Mouse (Mus musculus): ENCODE results near the gene Lrrc23.

Lrrc23 gene

DNA sequence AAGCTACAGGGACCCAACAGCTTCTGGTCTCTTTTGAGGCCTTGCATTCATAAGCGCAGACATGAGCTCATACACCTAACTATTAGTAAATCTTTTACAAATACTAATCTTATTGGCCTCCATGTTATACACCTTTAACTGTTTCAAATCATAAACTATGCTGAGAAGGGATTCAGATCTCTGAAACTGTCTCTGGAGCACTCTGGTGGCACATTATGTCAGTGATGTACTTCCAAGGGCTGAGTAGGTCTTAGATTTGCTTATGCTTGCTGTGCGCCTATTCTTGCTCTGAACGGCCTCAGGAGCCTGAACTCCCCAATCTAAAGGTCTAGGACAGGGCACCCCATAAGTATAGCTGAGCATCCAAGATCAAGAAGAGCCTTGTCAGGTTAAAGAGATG lies 37.7 kb downstream of the Lrrc23 start:
- no peak for DNase-seq (ENCODE audit: low read depth)

DNA sequence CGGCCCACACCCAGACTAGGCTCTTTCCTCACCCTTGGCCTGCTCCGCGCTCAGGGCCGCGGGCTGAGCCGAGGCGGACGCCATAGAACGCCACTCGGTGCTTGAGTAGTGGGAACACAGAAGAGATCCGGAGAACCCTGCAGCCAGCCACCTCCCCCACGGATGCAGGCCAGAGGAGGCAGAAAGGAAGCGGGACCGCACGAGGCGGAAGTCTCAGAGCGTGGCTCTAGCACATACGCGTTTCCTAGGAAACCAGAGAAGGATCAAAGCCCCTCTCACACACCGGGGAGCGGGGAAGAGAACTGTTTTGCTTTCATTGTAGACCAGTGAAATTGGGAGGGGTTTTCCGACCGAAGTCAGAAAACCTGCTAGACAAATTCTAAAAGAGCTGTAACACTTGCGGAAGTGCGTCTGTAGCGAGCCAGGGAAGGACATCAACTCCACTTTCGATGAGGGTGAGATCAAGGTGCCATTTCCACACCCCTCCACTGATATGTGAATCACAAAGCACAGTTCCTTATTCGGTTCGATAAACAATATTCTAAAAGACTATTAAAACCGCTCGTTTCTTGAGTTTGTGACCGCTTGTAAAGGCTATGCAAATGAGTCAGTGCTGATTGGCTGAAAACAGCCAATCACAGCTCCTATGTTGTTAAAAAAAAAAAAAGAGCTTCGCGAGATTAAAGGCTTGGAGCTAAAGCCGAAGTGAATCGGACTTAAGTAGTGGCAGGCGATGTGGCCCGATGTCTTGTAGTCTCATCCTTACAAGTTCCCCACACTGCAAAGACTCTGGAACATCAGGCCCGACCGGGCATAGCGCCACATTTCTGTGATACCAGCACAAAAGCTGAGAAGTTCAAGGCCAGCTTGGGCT lies 38.4 kb downstream of the Lrrc23 start, which contains the start of gene Grcc10:
Gene Grcc10, minus strand, starts transcription at position 487 of the 874 bp plus-strand sequence.
- peak; percentile 93 for DNase-seq (ENCODE audit: low read depth)

DNA sequence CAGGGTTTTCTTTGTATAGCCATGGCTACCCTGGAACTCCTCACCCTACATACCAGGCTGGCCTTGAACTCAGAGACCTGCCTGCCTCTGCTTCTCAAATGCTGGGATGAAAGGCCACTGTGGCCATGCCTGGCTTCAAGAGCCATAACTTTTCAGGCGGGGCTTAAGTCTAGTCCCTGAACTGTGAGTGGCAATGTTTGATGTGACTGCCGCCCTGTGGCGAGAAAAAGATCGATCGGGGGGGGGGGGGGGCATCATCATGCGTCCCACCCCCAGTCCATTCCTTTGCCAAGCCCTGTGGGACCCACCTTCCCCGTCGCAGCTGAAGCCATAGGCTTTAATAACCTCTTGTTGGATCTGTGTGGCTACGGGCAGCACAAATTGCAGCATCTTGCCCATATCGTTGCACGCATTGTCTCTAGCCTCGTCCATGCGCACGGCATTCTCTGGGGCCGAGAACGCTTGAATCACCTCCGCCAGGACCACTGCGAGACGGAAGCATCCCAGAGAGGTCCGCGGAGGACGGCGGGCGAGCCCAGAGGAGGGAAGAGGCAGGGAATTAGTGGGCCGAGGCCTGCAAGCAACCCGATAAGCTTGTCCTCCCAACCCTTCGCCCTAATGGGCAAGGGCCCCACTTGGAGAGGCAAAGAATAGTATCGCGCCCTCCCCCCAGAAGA lies 39.2 kb downstream of the Lrrc23 start:
- DNase-seq (ENCODE audit: low read depth) = peak; percentile 65

DNA sequence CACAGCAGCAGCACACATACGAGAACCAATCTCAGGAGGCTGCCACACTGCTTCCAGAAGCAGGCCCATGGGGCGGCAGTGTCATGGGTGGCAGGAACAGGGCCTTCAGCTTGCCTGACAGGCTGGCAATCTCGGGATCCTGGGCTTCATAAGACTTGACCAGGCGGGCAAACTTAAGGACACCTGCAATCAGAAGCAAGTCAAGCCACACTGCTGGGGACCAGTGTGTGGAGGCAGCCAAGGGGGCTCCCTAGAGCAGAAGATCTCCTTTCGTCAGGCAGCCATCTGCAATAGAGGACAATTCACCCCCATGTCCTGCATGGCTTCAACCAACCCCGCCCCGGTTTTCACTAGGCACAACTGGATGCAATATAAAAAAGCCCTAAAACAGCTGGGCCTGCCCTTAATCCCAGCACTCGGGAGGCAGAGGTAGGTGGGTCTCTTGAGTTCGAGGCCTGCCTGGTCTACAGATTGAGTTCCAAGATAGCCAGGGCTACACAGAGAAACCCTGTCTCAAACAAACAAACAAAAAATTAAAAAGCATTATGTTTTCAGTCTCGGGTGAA lies 40.2 kb downstream of the Lrrc23 start:
- no peak for DNase-seq (ENCODE audit: low read depth)

DNA sequence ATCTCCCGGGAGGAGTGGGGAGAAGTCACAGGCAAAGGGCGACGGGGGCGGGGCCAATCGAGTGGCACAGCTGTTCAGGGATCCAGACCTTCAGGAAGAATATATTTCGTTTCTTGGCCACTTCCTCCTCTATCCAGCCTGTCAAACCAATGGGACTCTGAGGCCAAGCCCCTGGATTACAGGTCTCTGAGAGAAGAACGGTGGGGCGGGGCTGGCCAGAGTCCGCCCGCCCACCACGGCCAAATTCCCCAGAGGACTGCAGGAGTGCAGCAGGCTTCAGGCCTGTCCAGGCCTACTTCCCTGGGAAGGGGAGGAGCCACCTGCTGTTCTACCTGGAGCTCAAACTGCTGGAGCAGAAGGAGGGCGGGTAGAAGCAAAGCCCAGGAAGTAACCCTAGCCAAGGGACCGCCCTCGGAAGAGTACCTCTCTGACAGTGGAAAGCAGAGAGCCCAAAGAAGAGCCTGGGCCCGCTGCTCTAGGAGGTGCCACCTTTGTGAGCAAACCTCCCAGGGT lies 41.0 kb downstream of the Lrrc23 start, which contains the start of gene Ptpn6:
Gene Ptpn6, minus strand, starts transcription at position 204 of the 513 bp plus-strand sequence.
- DNase-seq (ENCODE audit: low read depth) = no peak

DNA sequence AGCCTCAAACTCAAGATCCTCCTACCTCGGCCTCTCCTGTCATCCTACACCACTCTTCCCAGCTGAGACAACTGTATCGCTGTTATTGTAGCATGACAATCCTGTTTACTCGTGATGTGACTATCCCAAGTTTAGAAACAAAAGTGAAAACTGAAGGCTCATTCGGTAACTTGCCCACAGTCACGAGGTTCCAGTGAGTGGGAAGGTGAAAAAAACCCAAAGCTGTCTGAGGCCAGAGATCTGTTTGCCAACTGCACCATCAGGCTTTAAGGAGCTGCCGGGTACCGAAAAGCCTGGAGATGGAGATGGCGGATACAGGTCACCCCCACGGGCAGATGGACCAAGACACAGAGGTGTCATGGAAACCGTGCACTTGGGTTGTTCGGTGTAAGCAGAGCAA lies 42.5 kb downstream of the Lrrc23 start:
- no peak for DNase-seq (ENCODE audit: low read depth)

DNA sequence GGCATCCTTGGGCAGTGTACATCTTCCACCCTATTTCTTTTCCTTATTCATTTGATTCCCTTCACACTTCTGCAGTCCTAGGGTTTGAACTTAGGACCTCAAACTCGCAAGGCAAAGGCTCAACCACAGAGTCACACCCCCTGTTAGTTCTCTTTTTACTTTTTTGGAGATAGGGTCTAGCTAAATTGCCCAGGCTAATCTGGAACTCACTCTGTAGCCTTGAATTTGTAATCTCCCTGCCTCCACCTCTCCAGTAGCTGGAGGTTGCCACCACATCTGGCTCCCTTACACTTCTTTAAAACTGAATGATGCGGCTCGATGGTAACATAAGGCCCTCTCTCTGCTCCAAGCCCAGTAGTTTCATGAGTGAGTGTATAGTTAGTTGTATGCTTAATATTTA lies 45.1 kb downstream of the Lrrc23 start:
- DNase-seq (ENCODE audit: low read depth) = no peak

DNA sequence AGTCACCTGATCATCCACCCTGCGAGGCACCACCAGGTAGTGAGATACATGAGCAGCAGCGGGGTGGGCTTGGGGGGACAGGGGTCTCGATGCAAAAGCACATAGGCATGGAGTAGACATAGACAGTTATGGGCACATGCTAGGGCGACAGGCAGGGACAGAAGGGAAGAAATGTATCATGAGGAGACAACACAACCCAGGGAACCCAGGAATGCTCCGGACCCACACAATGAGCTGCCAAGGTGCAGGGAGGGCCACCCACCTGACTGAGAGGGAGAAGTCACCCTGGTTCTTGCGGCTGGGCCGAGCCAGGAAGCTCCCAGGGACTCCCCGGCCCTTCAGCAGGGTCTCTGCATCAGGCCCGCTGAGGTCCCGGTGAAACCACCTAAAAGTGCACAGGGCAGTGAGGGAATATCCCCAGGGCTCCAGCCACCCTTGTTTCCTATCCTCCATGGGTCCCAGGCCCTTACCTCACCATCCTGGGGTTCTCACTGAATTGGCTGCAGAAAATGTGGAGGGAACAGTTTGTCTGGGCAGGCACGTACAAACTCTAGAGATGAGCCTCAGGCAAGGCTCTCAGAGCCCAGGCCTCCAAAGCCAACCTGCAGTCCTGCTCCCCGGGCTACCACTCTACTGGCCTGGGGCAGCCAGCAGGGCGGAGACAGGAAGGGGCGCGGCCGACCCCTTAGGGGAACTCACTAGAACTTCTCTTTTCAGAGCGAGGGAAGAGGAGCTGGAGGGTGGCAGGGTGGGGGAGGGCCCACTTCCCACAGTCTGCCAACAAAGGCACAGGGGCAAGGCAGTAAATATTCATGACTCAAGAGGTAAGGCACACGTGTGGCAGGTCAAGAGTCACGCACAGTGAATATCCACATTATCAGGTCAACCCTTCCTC lies 46.8 kb downstream of the Lrrc23 start:
- DNase-seq (ENCODE audit: low read depth) = no peak

DNA sequence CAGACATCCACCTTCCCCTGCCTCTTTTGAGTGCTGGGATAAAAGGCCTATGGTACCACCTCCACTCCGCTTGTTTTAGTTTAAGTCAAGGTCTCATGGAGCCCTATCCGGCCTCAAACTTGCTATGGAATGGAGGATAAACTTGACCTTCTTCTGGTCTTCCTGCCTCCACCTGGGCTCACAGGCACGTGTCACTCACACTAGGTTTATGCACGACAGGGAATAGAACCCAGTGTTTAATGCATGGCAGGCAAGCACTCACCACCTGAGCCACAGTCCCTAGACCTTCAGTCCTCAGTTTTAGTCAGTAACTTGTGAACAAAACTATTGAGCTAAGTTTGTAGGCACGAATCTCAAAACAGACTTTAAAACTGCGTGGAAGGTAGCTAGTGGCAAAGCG lies 48.5 kb downstream of the Lrrc23 start:
- no peak for DNase-seq (ENCODE audit: low read depth)

DNA sequence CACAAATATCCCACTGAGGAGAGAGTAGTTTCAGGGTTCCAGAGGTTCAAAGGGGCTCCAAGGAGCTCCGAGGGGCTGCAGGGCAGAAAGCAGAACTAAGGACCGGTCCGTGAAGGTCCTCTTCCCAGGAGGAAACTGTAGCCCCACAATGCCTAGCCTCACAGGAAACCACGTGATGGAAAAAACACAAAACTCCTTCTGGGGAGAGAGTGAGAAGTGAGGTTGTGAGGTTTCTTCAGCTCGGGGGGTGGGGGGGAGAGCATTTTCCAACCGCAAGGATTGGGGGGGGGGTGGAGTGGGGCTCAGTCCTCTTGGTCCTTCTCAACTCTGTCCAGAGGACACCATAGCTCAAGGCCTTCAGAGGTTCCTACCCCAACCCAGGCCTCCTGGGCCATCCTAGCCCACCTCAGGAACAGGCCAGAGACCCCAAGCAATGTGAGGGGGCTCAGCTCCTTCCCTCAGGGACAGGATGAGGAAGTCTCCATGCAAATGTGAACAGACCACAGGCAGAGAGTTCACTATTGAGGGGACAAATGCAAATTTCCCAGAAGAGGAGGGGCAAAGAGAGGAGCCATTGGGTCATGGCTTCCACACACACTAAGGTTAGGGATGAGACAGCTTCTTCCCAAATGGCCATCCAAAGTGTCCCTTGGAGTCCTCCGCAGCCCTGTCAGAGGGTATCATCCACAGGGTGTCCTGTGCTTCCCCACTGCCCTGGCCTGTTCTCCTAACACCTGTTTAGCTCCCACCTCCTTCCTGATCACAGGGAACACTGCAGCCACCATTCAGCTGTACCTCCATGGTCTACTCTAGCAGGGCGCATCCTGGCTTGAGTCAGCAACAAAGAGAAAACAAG lies 49.4 kb downstream of the Lrrc23 start:
- DNase-seq (ENCODE audit: low read depth) = no peak

DNA sequence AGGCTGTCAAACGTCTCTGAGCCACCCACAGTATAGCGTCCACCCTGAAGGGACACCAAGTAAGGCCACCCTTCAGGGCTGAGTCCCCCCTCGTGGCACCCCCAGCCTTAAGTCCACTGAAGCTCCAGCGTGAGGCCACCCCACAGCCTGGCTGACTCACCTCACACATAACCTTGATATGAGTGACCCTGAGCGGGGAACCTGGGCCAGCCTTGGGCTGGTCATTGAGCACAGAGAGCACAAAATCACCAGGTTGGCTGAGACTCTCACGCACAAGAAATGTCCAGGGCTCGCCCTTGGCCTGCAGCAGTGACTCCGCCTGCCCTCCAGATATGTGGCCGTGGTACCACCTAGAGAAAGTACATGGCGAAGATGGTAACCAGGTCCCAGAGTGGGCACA lies 50.9 kb downstream of the Lrrc23 start:
- no peak for DNase-seq (ENCODE audit: low read depth)

DNA sequence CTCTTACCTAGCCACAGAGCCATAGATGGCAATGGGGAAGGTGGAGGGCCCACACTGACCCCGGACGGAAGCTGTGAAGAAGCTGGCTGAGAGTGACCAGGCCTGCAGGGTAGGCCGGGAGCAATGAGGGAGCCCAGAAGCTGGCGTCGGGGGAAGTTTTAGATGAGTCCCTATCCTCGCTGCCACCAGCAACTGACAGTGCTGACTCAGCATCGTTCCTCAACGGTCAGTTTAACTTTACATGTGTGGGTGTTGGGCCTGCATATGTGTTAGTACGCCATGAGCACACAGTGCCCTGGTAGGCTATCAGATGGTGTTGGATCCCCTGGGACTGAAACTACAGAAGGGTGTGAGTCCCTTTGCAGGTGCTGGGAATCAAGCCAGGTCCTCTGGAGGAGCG lies 55.1 kb downstream of the Lrrc23 start:
- DNase-seq (ENCODE audit: low read depth) = no peak

DNA sequence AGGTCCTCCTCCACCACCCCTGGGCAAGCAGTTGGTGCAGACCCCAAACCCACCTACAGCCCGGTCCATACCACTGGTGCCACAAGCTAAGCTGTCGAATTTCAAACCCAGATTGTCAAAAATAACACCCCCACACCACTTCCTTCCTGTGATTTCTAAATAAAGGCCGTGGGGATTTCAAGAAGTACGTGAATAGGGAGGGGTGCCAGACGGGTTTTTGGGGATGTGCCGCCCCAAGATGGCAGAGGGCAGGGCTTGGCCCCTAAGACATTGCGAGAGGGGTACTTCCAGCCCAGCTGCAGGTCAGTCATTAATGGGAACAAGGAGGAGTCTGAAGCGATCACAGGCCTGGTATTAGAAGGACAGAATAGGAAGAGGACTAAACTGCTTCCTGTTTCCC lies 56.0 kb downstream of the Lrrc23 start:
- DNase-seq (ENCODE audit: low read depth) = no peak

DNA sequence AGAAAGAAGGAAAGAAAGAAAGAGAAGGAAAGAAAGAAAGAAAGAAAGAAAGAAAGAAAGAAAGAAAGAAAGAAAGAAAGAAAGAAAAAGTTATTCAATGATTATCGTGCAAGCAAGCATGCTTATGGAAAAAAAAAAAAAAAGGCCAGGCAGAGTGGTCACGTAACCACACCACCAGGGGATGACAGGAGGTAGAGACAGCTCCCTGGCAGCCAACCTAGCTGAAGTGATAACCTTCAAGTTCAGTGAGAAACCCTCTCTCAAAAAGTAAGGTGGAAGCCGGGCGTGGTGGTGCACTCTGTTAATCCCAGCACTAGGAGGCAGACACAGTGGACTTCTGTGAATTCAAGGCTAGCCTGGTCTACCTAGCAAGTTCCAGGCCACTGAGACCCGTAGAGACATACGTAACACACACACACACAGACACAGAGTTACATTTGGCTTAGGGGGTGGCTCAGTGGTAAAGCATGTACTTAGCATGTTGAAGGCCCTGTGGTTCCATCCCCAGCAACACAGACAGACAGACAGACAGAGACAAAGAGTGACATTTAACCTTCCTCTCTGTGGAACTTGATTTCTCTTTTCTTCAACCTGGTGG lies 56.6 kb downstream of the Lrrc23 start:
- DNase-seq (ENCODE audit: low read depth) = no peak

DNA sequence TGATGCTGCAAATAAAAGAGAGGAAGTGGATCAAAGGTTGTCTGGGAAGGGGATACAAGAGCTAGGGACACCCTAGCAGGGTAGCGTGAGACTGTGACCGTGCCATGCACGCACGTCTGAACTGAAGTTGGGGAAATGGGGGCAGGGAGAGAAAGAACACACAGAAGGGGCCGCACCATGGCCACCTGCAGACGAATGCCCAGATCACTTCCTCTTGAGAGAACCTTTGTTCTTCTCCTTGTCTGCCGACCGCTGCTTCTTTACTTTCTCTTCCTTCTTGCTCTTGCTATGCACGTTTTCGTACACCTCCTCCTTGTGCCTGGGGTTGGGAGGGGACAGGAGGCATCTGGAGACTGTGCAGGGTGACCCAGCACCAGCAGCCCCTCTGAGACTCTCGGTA lies 58.6 kb downstream of the Lrrc23 start:
- no peak for DNase-seq (ENCODE audit: low read depth)
